Mouse (Mus musculus): ENCODE data around the gene Sytl4. TPM values are rescaled to one million over a fixed set of nuclear protein-coding genes. Genes with fewer than 3 reads are reported as not detected.
A peak's percentile ranks its signal among the peaks of the same experiment; 100 is the strongest.

Sytl4 gene
- 1 to 10 TPM in 3 of 4 experiments, under 1 TPM in 1; 0.71 to 2.3 (median 1.3) TPM for total RNA-seq (2022)

GRCm38 (mm10) chrX:133981231-133982002 is at the start of gene Sytl4:
Gene Sytl4, minus strand, starts transcription at chrX:133981812.
- DNase-seq (ENCODE audit: low spot score in 2 of 2) = no peak

- no peak for DNase-seq (ENCODE audit: low spot score in 2 of 2)
Observed at GRCm38 (mm10) chrX:134020664-134021063, 39.1 kb upstream of the Sytl4 start.

GRCm38 (mm10) chrX:134019005-134019404 is 37.4 kb upstream of the Sytl4 start:
- peak; percentile 33 to 72 for DNase-seq (ENCODE audit: low spot score in 2 of 2)

- DNase-seq (ENCODE audit: low spot score in 2 of 2) = no peak
Observed at GRCm38 (mm10) chrX:133995866-133996265, 14.3 kb upstream of the Sytl4 start.

- no peak for DNase-seq (ENCODE audit: low spot score in 2 of 2)
Observed at GRCm38 (mm10) chrX:133964615-133965014, 17.0 kb downstream of the Sytl4 start.

GRCm38 (mm10) chrX:133960617-133961016 is 21.0 kb downstream of the Sytl4 start:
- no peak for DNase-seq (ENCODE audit: low spot score in 2 of 2)

GRCm38 (mm10) chrX:133954661-133955060 is 27.0 kb downstream of the Sytl4 start:
- no peak for DNase-seq (ENCODE audit: low spot score in 2 of 2)

GRCm38 (mm10) chrX:133947427-133947826 is 34.2 kb downstream of the Sytl4 start:
- peak; percentile 19 to 50 for DNase-seq (ENCODE audit: low spot score in 2 of 2)

GRCm38 (mm10) chrX:133939561-133939960 is 42.1 kb downstream of the Sytl4 start:
- DNase-seq (ENCODE audit: low spot score in 2 of 2) = no peak

GRCm38 (mm10) chrX:133936605-133937225 is 44.9 kb downstream of the Sytl4 start:
- DNase-seq (ENCODE audit: low spot score in 2 of 2) = no peak

GRCm38 (mm10) chrX:133931302-133932013 is 50.2 kb downstream of the Sytl4 start:
- DNase-seq (ENCODE audit: low spot score in 2 of 2) = peak in 1 of 2 experiments; percentile 10

- DNase-seq (ENCODE audit: low spot score in 2 of 2) = no peak
Observed at GRCm38 (mm10) chrX:133926760-133927159, 54.9 kb downstream of the Sytl4 start.

- no peak for DNase-seq (ENCODE audit: low spot score in 2 of 2)
Observed at GRCm38 (mm10) chrX:133921187-133921586, 60.4 kb downstream of the Sytl4 start.

- DNase-seq (ENCODE audit: low spot score in 2 of 2) = no peak
Observed at GRCm38 (mm10) chrX:133914219-133914618, 67.4 kb downstream of the Sytl4 start.

- DNase-seq (ENCODE audit: low spot score in 2 of 2) = no peak
Observed at GRCm38 (mm10) chrX:133913006-133913405, 68.6 kb downstream of the Sytl4 start.

GRCm38 (mm10) chrX:133911397-133912103 is 70.1 kb downstream of the Sytl4 start:
- no peak for DNase-seq (ENCODE audit: low spot score in 2 of 2)

- no peak for DNase-seq (ENCODE audit: low spot score in 2 of 2)
Observed at GRCm38 (mm10) chrX:133908261-133908660, 73.4 kb downstream of the Sytl4 start, which contains the start of gene Srpx2. Gene Srpx2, plus strand, starts transcription at chrX:133908426.

- DNase-seq (ENCODE audit: low spot score in 2 of 2) = peak; percentile 70 to 80
Observed at GRCm38 (mm10) chrX:133898014-133898542, 83.5 kb downstream of the Sytl4 start, which contains the start of gene Tspan6. Gene Tspan6, minus strand, starts transcription at chrX:133898429.

GRCm38 (mm10) chrX:133888111-133888510 is 93.5 kb downstream of the Sytl4 start:
- DNase-seq (ENCODE audit: low spot score in 2 of 2) = no peak

- DNase-seq (ENCODE audit: low spot score in 2 of 2) = no peak
Observed at GRCm38 (mm10) chrX:133887308-133887707, 94.3 kb downstream of the Sytl4 start.

Data from layer of hippocampus, adult 8-10 months (tissue).